1 mouse cellular context compared by ENCODE assay signal in the genomic region with DNA sequence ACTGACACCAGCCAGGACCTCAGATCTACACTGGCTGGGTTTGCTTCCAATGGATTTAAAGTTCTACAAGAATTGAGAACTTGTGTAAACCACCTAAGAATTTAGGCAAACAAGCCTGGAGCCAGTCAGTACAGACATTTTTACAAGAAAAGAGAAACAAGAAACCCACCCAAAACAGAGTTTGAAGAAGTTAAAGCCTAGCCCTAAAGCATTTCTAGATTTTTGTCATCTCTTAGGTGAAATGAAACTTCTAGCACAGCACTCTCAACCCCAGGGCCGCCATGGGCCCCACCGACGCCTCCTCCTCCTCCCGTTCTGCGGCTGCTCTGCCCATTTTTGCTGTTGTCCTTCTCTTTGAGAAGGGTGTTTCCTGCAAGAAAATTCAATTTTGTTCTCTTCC.
A peak's percentile ranks its signal among the peaks of the same experiment; 100 is the strongest.
TF ChIP-seq lines count a peak whose summit lies in the region.

No protein-coding gene starts in this region.

TF ChIP-seq in CH12.LX, 34 proteins besides CTCF, POLR2A, EP300 and RAD21 (continued from another document):
- TF ChIP-seq IRF4 (IDR thresholded peaks at IDR 0.05; ENCODE audit: low read depth, low read length) (peak; percentile 92), JUND (conservative IDR thresholded peaks at IDR 0.05; ENCODE audit: low read depth, low read length) (peak; percentile 53; the same call in 1 of the 2 replicates), TBP (conservative IDR thresholded peaks at IDR 0.05; ENCODE audit: low read depth, low read length) (0 out of 2 replicates have a peak, but pooled peaks have one; percentile 17), BHLHE40 (IDR thresholded peaks at IDR 0.05; ENCODE audit: low read depth, low read length) (0 out of 2 replicates have a peak, but pooled peaks have one; percentile 6), MXI1 (IDR thresholded peaks at IDR 0.05; ENCODE audit: low read depth, low read length) (no peak), MAX (IDR thresholded peaks at IDR 0.05; ENCODE audit: low read length) (no peak; the same call in 1 of the 2 replicates), JUN (IDR thresholded peaks at IDR 0.05; ENCODE audit: insufficient read depth, low read depth, low read length) (peak; percentile 17; the same call in 1 of the 2 replicates), RCOR1 (conservative IDR thresholded peaks at IDR 0.05; ENCODE audit: low read depth, low read length) (no peak)
TF ChIP-seq in CH12.LX: peak in this region for 7.
